Mouse (Mus musculus) heart, embryonic 11.5 days (tissue): Measurements from ENCODE around the gene Efcab8. TPM values are rescaled to one million over a fixed set of nuclear protein-coding genes. Genes with fewer than 3 reads are reported as not detected.

Source experiments
- ATAC-seq: fragments of 200-750 bp; cut with Nextera tagmentation; replicated peaks from 2 replicates; pipeline ENCODE4 v1.8.0; 2017; ENCODE audit warnings: moderate library complexity; ENCODE audit not compliant: insufficient number of reproducible peaks, low FRiP score, low TSS enrichment
- H3K27ac ChIP-seq: fragments of 300-500 bp; sonication (generic); 2 replicates; pipeline ENCODE4 v1.5.1; 2014; ENCODE audit warnings: mild to moderate bottlenecking, low read depth, low read length
- H3K27me3 ChIP-seq: fragments of 300-500 bp; sonication (generic); 2 replicates; pipeline ENCODE4 v1.6.1; 2014; ENCODE audit warnings: mild to moderate bottlenecking, low read length, mixed read lengths; ENCODE audit not compliant: control insufficient read depth, insufficient read depth
- H3K36me3 ChIP-seq: fragments of 300-500 bp; sonication (generic); 2 replicates; pipeline ENCODE4 v1.6.1; 2014; ENCODE audit warnings: mild to moderate bottlenecking, low read length, moderate library complexity, mixed read lengths; ENCODE audit not compliant: control insufficient read depth, insufficient read depth
- H3K4me1 ChIP-seq: fragments of 300-500 bp; sonication (generic); 2 replicates; pipeline ENCODE4 v1.6.1; 2014; ENCODE audit warnings: low read length; ENCODE audit not compliant: control insufficient read depth, insufficient read depth
- H3K4me2 ChIP-seq: fragments of 300-500 bp; sonication (generic); 2 replicates; pipeline ENCODE4 v1.6.1; 2014; ENCODE audit warnings: mild to moderate bottlenecking, moderate library complexity
- H3K4me3 ChIP-seq: fragments of 300-500 bp; sonication (generic); 2 replicates; pipeline ENCODE4 v1.5.1; 2014; ENCODE audit warnings: low read depth, low read length
- H3K9ac ChIP-seq: fragments of 300-500 bp; sonication (generic); 2 replicates; pipeline ENCODE4 v1.6.1; 2014; ENCODE audit warnings: mild to moderate bottlenecking, low read depth, low read length, moderate library complexity
- H3K9me3 ChIP-seq: fragments of 300-500 bp; sonication (generic); replicated peaks from 2 replicates; pipeline ENCODE4 v1.6.1; 2016; ENCODE audit warnings: low read length; ENCODE audit not compliant: control insufficient read depth
- WGBS: fragments of 180-500 bp; shearing (Covaris S2); extraction: QIAGEN DNeasy Blood & Tissue Kit; methylation state at CpG from one replicate; pipeline ENCODE4 v1.1.7; 2014; ENCODE audit not compliant: insufficient replicate concordance; 5-methylcytosine and 5-hydroxymethylcytosine counted together
- polyA plus RNA-seq: library from polyadenylated mRNA; unstranded; fragments of >200 nt; fragmentation: Nextera tagmentation; extraction: Ambion mirVana; gene quantifications from 2 replicates; pipeline ENCODE4 v1.2.1, GENCODE M21; 2014

The Efcab8 gene
- polyA plus RNA-seq, 1 experiment from 2014 or later, result not detected

DNA sequence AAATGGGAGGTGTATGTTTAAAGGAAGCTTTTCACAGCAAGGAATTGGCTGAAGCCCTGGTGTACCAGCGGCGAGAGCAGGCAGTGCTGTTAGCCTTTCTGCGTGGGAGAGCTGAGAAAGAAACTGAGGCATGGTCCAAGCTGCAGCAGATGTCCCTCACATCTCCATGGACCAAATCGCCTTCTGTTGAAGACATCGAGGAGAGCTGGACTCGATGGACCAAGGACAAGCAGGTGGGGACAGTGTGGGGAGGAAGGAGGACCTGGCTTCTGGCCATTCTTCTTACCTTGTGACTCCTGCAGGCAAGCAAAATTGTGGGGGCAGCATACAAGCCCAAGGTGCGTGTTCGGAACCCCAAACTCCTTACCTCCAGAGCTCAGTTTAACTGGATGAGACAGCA is 63.1 kb downstream of the Efcab8 start:
- Histone ChIP-seq H3K4me3 (no peak overlapping the region), H3K27ac (no peak overlapping the region), H3K36me3 (no peaks in the 10 kb centered on the region), H3K9ac (no peak overlapping the region), H3K9me3 (no peaks in the 10 kb centered on the region), H3K4me1 (no peaks in the 10 kb centered on the region; the same call in 1 of the 2 replicates), H3K27me3 (no peaks in the 10 kb centered on the region), H3K4me2 (no peak overlapping the region)
- ATAC-seq, result no peak
- WGBS, result 72% methylated on average over 8 of the region's 8 CpGs

DNA sequence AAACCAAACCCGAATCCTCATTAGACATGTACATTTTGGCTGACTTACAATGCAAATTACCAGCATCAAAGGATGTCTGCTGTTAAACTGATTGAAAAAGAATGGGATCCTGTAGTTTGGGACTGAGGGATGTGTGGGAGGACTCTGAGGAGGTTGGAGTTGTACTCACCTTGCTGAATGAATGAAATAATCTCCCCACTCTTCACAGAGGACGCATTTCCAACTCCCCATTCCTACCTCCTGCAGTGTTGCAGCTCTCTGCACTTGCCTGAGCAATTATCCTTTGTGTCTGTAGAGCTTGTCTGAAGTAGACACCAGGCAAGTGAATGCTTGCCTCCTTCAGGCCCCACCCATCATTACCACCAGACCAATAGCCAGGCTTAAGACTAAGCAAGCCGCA is 68.7 kb downstream of the Efcab8 start:
- H3K9me3 ChIP-seq, result peaks cover 3% of the 10 kb centered on the region; the same call in 1 of the 2 replicates
- no peak for ATAC-seq
- H3K4me2 ChIP-seq, result no peak overlapping the region
- H3K27me3 ChIP-seq, result no peaks in the 10 kb centered on the region
- no peak overlapping the region for H3K27ac ChIP-seq
- no peak overlapping the region for H3K4me3 ChIP-seq
- H3K9ac ChIP-seq, result no peak overlapping the region
- H3K4me1 ChIP-seq, result no peaks in the 10 kb centered on the region
- WGBS, result 72% methylated on average over 3 of the region's 3 CpGs
- no peaks in the 10 kb centered on the region for H3K36me3 ChIP-seq

DNA sequence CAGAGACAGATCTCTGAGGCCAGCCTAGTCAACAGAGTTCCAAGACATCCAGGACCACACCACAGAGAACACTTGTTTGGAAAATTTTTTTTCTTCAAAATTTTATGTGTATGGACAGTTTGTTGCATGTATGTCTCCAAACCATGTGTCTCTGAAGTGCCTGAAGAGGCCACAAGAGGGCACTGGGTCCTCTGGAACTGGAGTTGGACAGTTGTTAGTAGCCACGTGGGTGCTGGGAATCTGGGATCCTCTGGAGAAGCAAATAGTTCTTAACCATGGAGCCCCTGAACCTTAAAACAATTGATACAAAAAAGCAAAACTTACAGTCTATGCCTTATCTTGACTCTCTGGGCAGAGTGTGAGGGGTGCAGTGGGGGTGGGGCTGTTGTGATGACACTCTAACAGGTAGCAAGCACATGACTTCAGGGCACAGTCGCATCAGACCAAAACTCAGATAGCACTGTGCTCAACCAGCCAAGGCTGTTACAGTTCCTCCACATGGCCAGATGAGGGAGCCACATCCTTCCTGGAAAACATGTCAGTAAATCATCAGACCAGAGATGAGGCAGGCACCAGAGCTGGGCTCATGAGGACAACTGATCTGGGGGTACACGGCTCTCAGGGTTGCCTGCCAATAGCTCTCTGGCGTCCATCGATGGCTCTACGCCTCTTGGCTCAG is 70.8 kb downstream of the Efcab8 start:
- ATAC-seq, result no peak
- Histone ChIP-seq H3K9me3 (peaks cover 3% of the 10 kb centered on the region; the same call in 1 of the 2 replicates), H3K9ac (no peak overlapping the region), H3K36me3 (no peaks in the 10 kb centered on the region), H3K4me1 (no peaks in the 10 kb centered on the region), H3K4me2 (no peak overlapping the region), H3K27me3 (no peaks in the 10 kb centered on the region), H3K4me3 (no peak overlapping the region), H3K27ac (no peak overlapping the region)
- WGBS, result 83% methylated on average over 6 of the region's 6 CpGs

DNA sequence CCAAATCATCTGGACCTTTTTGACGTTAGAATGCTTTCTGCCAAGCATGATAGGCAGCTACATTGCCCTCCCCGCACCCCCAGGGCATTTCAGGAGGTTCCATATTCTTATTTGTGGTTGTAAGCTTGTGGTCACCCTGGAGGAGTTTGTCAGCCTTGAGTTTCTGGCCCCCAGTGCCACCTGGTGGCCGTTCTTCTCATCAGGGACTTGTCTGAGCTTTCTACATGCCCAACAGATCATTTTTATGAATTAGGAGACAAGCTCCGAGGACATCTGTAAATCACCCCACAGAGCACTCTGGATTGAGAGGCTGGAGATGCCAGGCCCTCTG is 71.3 kb downstream of the Efcab8 start:
- WGBS, result 48% methylated on average over 4 of the region's 4 CpGs
- H3K36me3 ChIP-seq, result no peaks in the 10 kb centered on the region
- no peak overlapping the region for H3K4me2 ChIP-seq
- H3K27me3 ChIP-seq, result no peaks in the 10 kb centered on the region
- no peaks in the 10 kb centered on the region for H3K4me1 ChIP-seq
- H3K9me3 ChIP-seq, result peaks cover 3% of the 10 kb centered on the region; the same call in 1 of the 2 replicates
- no peak overlapping the region for H3K27ac ChIP-seq
- H3K9ac ChIP-seq, result no peak overlapping the region
- no peak for ATAC-seq
- no peak overlapping the region for H3K4me3 ChIP-seq

DNA sequence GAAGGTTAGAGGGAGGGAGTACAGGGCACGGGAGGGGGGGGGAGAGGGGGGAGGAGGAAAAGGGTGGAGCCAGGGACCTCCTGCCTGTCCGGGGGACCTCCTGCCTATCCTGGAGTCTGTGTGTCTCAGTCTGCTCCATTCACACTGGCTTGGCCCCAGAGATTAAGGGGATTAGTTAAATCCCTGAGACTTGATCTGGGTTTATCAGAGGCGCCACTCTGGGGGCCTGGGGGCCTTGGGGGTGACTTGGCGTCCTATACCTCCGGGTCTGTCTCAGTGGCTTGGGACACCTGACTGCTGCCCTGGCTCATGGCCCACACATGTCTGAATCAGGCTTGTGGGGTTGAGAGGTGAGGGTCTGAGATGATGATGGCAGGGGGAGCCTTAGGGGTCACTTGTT is 73.8 kb downstream of the Efcab8 start:
- ATAC-seq, result no peak
- Histone ChIP-seq H3K27ac (no peak overlapping the region), H3K27me3 (no peaks in the 10 kb centered on the region), H3K36me3 (no peaks in the 10 kb centered on the region), H3K9me3 (peaks cover 3% of the 10 kb centered on the region; the same call in 1 of the 2 replicates), H3K4me2 (no peak overlapping the region), H3K4me3 (no peak overlapping the region), H3K9ac (no peak overlapping the region), H3K4me1 (no peaks in the 10 kb centered on the region)
- 18% methylated on average over 5 of the region's 5 CpGs for WGBS

DNA sequence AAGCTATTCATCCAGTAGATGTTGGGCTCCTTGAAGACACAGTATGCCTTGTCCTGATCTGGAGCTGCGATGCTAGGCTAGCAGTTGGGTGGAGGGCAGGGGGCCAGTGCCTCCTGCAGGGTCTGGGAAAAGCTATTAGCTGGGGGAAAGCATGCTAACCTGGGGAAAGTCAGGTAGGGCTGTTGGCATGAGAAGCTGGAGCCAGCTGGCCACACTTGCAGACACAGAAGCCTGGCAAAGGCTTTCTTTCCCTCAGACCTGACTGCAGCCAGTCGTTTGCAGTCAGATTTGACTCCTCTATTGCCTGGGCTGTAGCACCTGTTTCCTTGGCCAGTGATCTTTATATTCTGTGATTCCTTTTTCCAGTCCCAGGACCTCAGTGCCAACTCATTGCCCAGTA is 79.8 kb downstream of the Efcab8 start:
- no peak overlapping the region for H3K4me3 ChIP-seq
- no peaks in the 10 kb centered on the region for H3K9me3 ChIP-seq
- no peak overlapping the region for H3K4me2 ChIP-seq
- H3K36me3 ChIP-seq, result no peaks in the 10 kb centered on the region
- no peak overlapping the region for H3K27ac ChIP-seq
- no peaks in the 10 kb centered on the region for H3K4me1 ChIP-seq
- 62% methylated on average over 2 of the region's 2 CpGs for WGBS
- no peak overlapping the region for H3K9ac ChIP-seq
- ATAC-seq, result no peak
- no peaks in the 10 kb centered on the region for H3K27me3 ChIP-seq

DNA sequence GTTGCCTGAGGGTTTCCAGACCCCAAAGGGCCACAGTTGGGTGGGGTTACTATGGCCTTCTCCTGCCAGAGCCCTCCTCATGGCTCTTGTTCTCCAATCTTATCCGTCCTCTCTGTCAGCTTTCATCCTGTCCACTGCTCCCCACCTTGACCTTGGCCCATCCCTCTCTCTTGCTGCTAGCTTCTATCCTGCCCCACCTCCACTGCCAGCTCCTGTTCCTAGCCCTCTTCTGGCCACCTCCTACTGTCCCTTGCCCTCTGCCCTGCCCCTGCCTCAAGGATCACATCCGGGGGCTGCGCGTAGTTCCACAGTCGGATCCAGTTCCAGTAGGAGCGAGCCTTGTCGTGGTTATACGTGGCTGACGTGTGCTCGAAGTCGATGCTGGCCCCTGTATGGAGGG is 80.6 kb downstream of the Efcab8 start:
- H3K4me1 ChIP-seq, result no peaks in the 10 kb centered on the region
- H3K4me3 ChIP-seq, result no peak overlapping the region
- no peak overlapping the region for H3K4me2 ChIP-seq
- H3K27ac ChIP-seq, result no peak overlapping the region
- ATAC-seq, result no peak
- no peaks in the 10 kb centered on the region for H3K27me3 ChIP-seq
- no peak overlapping the region for H3K9ac ChIP-seq
- WGBS, result 85% methylated on average over 11 of the region's 11 CpGs
- no peaks in the 10 kb centered on the region for H3K36me3 ChIP-seq
- no peaks in the 10 kb centered on the region for H3K9me3 ChIP-seq

DNA sequence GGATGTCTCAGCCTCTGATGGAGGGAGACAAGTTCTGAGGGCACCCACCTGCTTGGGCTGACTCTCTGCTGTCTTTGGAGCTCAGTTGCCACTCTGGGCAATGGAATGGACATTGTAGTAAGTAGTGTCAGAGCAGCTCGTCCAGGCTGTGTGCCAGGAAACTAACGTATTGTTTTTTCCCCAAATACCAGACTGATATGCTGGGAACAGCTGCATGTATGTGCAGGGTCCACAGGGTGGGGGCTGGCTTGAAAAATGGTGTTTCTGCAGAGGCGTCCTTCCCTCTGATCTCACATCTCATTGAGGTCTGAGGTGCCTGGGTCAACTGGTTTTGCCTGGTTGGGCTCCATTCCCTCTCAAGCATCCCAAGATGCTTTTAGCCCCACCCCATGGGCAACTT is 81.0 kb downstream of the Efcab8 start:
- H3K4me2 ChIP-seq, result no peak overlapping the region
- H3K9ac ChIP-seq, result no peak overlapping the region
- no peaks in the 10 kb centered on the region for H3K36me3 ChIP-seq
- H3K27me3 ChIP-seq, result no peaks in the 10 kb centered on the region
- no peak for ATAC-seq
- H3K27ac ChIP-seq, result no peak overlapping the region
- H3K9me3 ChIP-seq, result no peaks in the 10 kb centered on the region
- WGBS, result 50% methylated on average over 3 of the region's 3 CpGs
- H3K4me3 ChIP-seq, result no peak overlapping the region
- no peaks in the 10 kb centered on the region for H3K4me1 ChIP-seq

DNA sequence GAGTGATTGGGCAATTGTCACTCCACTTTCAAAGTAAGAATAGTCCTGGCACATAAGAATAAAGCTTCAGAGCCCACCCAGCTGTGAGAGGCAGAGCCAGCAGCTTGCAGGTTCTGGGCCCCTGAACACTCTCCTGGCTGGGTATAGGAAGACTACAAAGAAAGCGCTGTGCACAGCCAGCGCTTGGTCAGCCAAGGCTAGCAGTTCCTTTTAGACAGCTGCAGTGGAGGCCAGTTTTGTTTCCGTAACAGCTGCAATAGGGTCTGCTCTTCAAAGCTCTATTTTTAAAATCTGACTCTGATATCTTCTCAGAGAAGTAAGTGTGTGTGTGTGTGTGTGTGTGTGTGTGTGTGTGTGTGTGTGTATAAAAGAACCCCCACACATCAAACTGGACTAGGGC is 82.2 kb downstream of the Efcab8 start:
- H3K9ac ChIP-seq, result no peak overlapping the region
- 69% methylated on average over 3 of the region's 3 CpGs for WGBS
- ATAC-seq, result no peak

More for the DNA sequence above, 82.2 kb downstream of the Efcab8 start:
- no peaks in the 10 kb centered on the region for H3K9me3 ChIP-seq
- no peak overlapping the region for H3K4me3 ChIP-seq
- no peaks in the 10 kb centered on the region for H3K27me3 ChIP-seq
- H3K4me2 ChIP-seq, result no peak overlapping the region
- H3K27ac ChIP-seq, result no peak overlapping the region
- no peaks in the 10 kb centered on the region for H3K36me3 ChIP-seq
- no peaks in the 10 kb centered on the region for H3K4me1 ChIP-seq
